Comparison of ENCODE assay signal across 25 mouse cellular contexts in genomic region chr5:45690802-45691201, GRCm38 (mm10). TPM values are rescaled to one million over a fixed set of nuclear protein-coding genes. Genes with fewer than 3 reads are reported as not detected.
DNase-seq lines count a peak whose midpoint lies in the region; ATAC-seq and TF ChIP-seq lines count a peak whose summit lies in the region.
"Had no signal": no experiment of that assay in that cellular context is flagged by ENCODE, and none has a peak within 500 bp of the region (broad histone marks: within the 10 kb centered on the region; RNA-seq: fewer than 3 reads in every experiment).

No protein-coding gene starts in this region.

- no peaks in the 10 kb centered on the region for H3K27me3 ChIP-seq in liver, embryonic 11.5 days (replicated peaks; ENCODE audit: control insufficient read depth, insufficient read depth, low read length)
- H3K27me3 ChIP-seq in liver, embryonic 12.5 days (replicated peaks), result no peaks in the 10 kb centered on the region
- no peaks in the 10 kb centered on the region for H3K27me3 ChIP-seq in CH12.LX (replicated peaks)
- H3K27me3 ChIP-seq: embryonic facial prominence, embryonic 13.5 days; embryonic facial prominence, embryonic 15.5 days; forebrain, embryonic 12.5 days had no signal

- peak; percentile 5; the same call in 1 of the 2 replicates for TF ChIP-seq EP300 in CH12.LX (IDR thresholded peaks at IDR 0.05; ENCODE audit: low read length)

- dilution Hi-C loops in CH12.LX (cut with MboI; ENCODE audit: extremely low pct_ligation_motif_present, extremely low pct_unique_long_range_greater_than_20kb, low sequenced_read_pairs), result no loop called here

- intact Hi-C loops in left cerebral cortex, postnatal 14 days (cut with DNase I), result no loop called here

- TF ChIP-seq RAD21 in CH12.LX (IDR thresholded peaks at IDR 0.05; ENCODE audit: low read depth, low read length), result no peak

- 27% methylated on average over 2 of the region's 2 CpGs for WGBS in liver, embryonic 11.5 days
- 26% methylated on average over 2 of the region's 2 CpGs for WGBS in liver, embryonic 12.5 days (ENCODE audit: insufficient replicate concordance)

- no peak overlapping the region for H3K4me3 ChIP-seq in liver, embryonic 11.5 days (ENCODE audit: low read depth, low read length)
- no peak overlapping the region for H3K4me3 ChIP-seq in liver, embryonic 12.5 days
- no peak overlapping the region for H3K4me3 ChIP-seq in CH12.LX (replicated peaks in 1 of 3; ENCODE audit: low read depth in 2 of 3, low read length in 2 of 3, poor library complexity in 1 of 3)
- H3K4me3 ChIP-seq: embryonic facial prominence, embryonic 13.5 days; embryonic facial prominence, embryonic 15.5 days; erythroblast, embryonic 14.5 days; forebrain, embryonic 10.5 days; forebrain, embryonic 12.5 days had no signal

- H3K36me3 ChIP-seq in liver, embryonic 11.5 days (ENCODE audit: control insufficient read depth, insufficient read depth, low read length), result peaks cover 7% of the 10 kb centered on the region; the same call in 1 of the 2 replicates
- peaks cover 58% of the 10 kb centered on the region for H3K36me3 ChIP-seq in liver, embryonic 12.5 days
- peaks cover 6 to 39% of the 10 kb centered on the region in 2 experiments for H3K36me3 ChIP-seq in CH12.LX (replicated peaks in 1 of 2; ENCODE audit: control insufficient read depth in 1 of 2, insufficient read depth in 1 of 2, low read length in 1 of 2)
- H3K36me3 ChIP-seq: embryonic facial prominence, embryonic 15.5 days had no signal

- no peak for DNase-seq in liver, embryonic 11.5 days (ENCODE audit: low spot score)
- peak; percentile 27 for DNase-seq in 416B (ENCODE audit: low read depth)
- DNase-seq in CH12.LX (ENCODE audit: extremely low read depth), result no peak
- no peak for DNase-seq in left cerebral cortex, postnatal 14 days (ENCODE audit: low spot score in 2 of 2)
- DNase-seq in c-Kit-positive CD71-positive TER-119-positive erythroid progenitor cells, embryonic 14.5 days (ENCODE audit: low spot score), result no peak
- DNase-seq in layer of hippocampus, postnatal 36 days, result no peak
- DNase-seq: adrenal gland, adult 8-10 months; adrenal gland, postnatal 14 days; adrenal gland, postnatal 36 days; cerebellum, adult 11 months; cerebellum, adult 18-20 months; cerebellum, adult 9-10 months; cerebellum, postnatal 10 days; cerebellum, postnatal 25 days; embryo, embryonic 11 days had no signal

- peak; percentile 51; the same call in 1 of the 2 replicates for ATAC-seq in liver, embryonic 11.5 days (replicated peaks; ENCODE audit: low FRiP score)
- no peak for ATAC-seq in liver, embryonic 12.5 days
- ATAC-seq in megakaryocyte progenitor cell, adult 5-6 weeks (replicated peaks; ENCODE audit: poor library complexity), result peak; percentile 78
- ATAC-seq: forebrain, embryonic 14.5 days; forebrain, embryonic 16.5 days had no signal

- no peak overlapping the region for H3K9ac ChIP-seq in liver, embryonic 11.5 days (ENCODE audit: low read depth, low read length)
- H3K9ac ChIP-seq in liver, embryonic 12.5 days, result no peak overlapping the region
- no peak overlapping the region for H3K9ac ChIP-seq in CH12.LX (ENCODE audit: insufficient read depth, low read depth)
- H3K9ac ChIP-seq: embryonic facial prominence, embryonic 13.5 days; embryonic facial prominence, embryonic 15.5 days; forebrain, embryonic 12.5 days had no signal

- TF ChIP-seq CTCF in CH12.LX (conservative IDR thresholded peaks at IDR 0.05 in 1 of 2, IDR thresholded peaks at IDR 0.05 in 1 of 2; ENCODE audit: low read depth in 2 of 2, low read length in 2 of 2), result no peak

- peaks cover 7% of the 10 kb centered on the region for H3K79me2 ChIP-seq in CH12.LX (replicated peaks; ENCODE audit: control insufficient read depth, extremely low read depth, insufficient read depth, poor library complexity, severe bottlenecking)

- H3K27ac ChIP-seq in liver, embryonic 11.5 days (ENCODE audit: low read depth, low read length), result no peak overlapping the region
- H3K27ac ChIP-seq in liver, embryonic 12.5 days, result no peak overlapping the region
- peak overlapping the region; percentile 31; the same call in 1 of the 2 replicates for H3K27ac ChIP-seq in CH12.LX (ENCODE audit: insufficient read depth, low read depth)
- H3K27ac ChIP-seq: embryonic facial prominence, embryonic 13.5 days; embryonic facial prominence, embryonic 15.5 days; forebrain, embryonic 10.5 days; forebrain, embryonic 12.5 days had no signal

- H3K9me3 ChIP-seq in liver, embryonic 11.5 days (ENCODE audit: control insufficient read depth, low read length), result no peaks in the 10 kb centered on the region
- no peaks in the 10 kb centered on the region for H3K9me3 ChIP-seq in liver, embryonic 12.5 days (replicated peaks)
- H3K9me3 ChIP-seq in CH12.LX (replicated peaks; ENCODE audit: low read length), result no peaks in the 10 kb centered on the region
- H3K9me3 ChIP-seq: embryonic facial prominence, embryonic 13.5 days; embryonic facial prominence, embryonic 15.5 days; forebrain, embryonic 10.5 days; forebrain, embryonic 12.5 days had no signal

- in situ Hi-C loops in CH12.LX (cut with MboI; ENCODE audit: low pct_ligation_motif_present, low pct_unique_long_range_greater_than_20kb, low sequenced_read_pairs), result no loop called here

- no peak for TF ChIP-seq POLR2A in CH12.LX (IDR thresholded peaks at IDR 0.05; ENCODE audit: low read depth, low read length)

- H3K4me2 ChIP-seq in liver, embryonic 11.5 days, result no peak overlapping the region
- H3K4me2 ChIP-seq in liver, embryonic 12.5 days, result no peak overlapping the region
- peak overlapping the region; percentile 36; the same call in 1 of the 2 replicates for H3K4me2 ChIP-seq in CH12.LX (ENCODE audit: insufficient read depth, low read depth, poor library complexity, severe bottlenecking)
- H3K4me2 ChIP-seq: embryonic facial prominence, embryonic 13.5 days; embryonic facial prominence, embryonic 15.5 days; forebrain, embryonic 12.5 days had no signal

- no peaks in the 10 kb centered on the region for H3K4me1 ChIP-seq in liver, embryonic 11.5 days (replicated peaks; ENCODE audit: control insufficient read depth, insufficient read depth, low read length)
- H3K4me1 ChIP-seq in liver, embryonic 12.5 days, result 0 out of 2 replicates have a peak, but pooled peaks cover 3% of the 10 kb centered on the region
- peaks cover 3 to 46% of the 10 kb centered on the region in 2 experiments; a peak in 3 of 4 replicates for H3K4me1 ChIP-seq in CH12.LX (ENCODE audit: control insufficient read depth in 1 of 2, insufficient read depth in 2 of 2)
- H3K4me1 ChIP-seq: embryonic facial prominence, embryonic 13.5 days; embryonic facial prominence, embryonic 15.5 days; forebrain, embryonic 10.5 days; forebrain, embryonic 12.5 days had no signal

TF ChIP-seq in CH12.LX, 34 proteins besides CTCF, POLR2A, EP300 and RAD21:
- TF ChIP-seq BHLHE40 (IDR thresholded peaks at IDR 0.05; ENCODE audit: low read depth, low read length) (no peak), JUND (conservative IDR thresholded peaks at IDR 0.05; ENCODE audit: low read depth, low read length) (no peak), MAZ (IDR thresholded peaks at IDR 0.05; ENCODE audit: low read depth, low read length) (no peak), NELFE (IDR thresholded peaks at IDR 0.05; ENCODE audit: low read depth, low read length) (no peak), ZMIZ1 (IDR thresholded peaks at IDR 0.05; ENCODE audit: low read depth, low read length) (no peak), MAX (IDR thresholded peaks at IDR 0.05; ENCODE audit: low read length) (no peak), USF1 (IDR thresholded peaks at IDR 0.05; ENCODE audit: low read depth, low read length) (no peak), RCOR1 (conservative IDR thresholded peaks at IDR 0.05; ENCODE audit: low read depth, low read length) (no peak), TBP (conservative IDR thresholded peaks at IDR 0.05; ENCODE audit: low read depth, low read length) (no peak), CHD2 (IDR thresholded peaks at IDR 0.05; ENCODE audit: low read length) (no peak), MYC (IDR thresholded peaks at IDR 0.05; ENCODE audit: low read depth, low read length) (no peak), USF2 (conservative IDR thresholded peaks at IDR 0.05; ENCODE audit: low read depth, low read length) (no peak), GABPA (IDR thresholded peaks at IDR 0.05; ENCODE audit: insufficient replicate concordance, low read depth, low read length) (no peak), PAX5 (IDR thresholded peaks at IDR 0.05; ENCODE audit: low read length) (no peak), JUN (IDR thresholded peaks at IDR 0.05; ENCODE audit: insufficient read depth, low read depth, low read length) (no peak), E2F4 (IDR thresholded peaks at IDR 0.05; ENCODE audit: insufficient replicate concordance, low read depth, low read length) (no peak), ZKSCAN1 (IDR thresholded peaks at IDR 0.05; ENCODE audit: borderline replicate concordance, low read depth, low read length) (no peak), MEF2A (IDR thresholded peaks at IDR 0.05; ENCODE audit: borderline replicate concordance, low read depth, low read length) (no peak)
TF ChIP-seq in CH12.LX: peak in this region for 0.

RNA-seq across cellular contexts. Expression of gene Ncapg, which starts 21.1 kb away (rescaled TPM):
- polyA plus RNA-seq in liver, embryonic 11.5 days (2014; fragmentation: Nextera tagmentation; extraction: Ambion mirVana), result 67.0 and 79.6 TPM in 2 replicates
- 59.9 and 62.7 TPM in 2 replicates for polyA plus RNA-seq in liver, embryonic 12.5 days (2016; fragmentation: Nextera tagmentation; extraction: Ambion mirVana)
- total RNA-seq in CH12.LX (2012; rRNA removed) (58.9 and 63.9 TPM in 2 replicates), CH12.LX (2014; rRNA removed) (95.5 and 113 TPM in 2 replicates)
- polyA plus RNA-seq in CH12.LX (2012; ENCODE audit: insufficient read length, low read depth), result 66.7 and 69.6 TPM in 2 replicates
- 76.7 and 107 TPM in 2 replicates for total RNA-seq in megakaryocyte progenitor cell, adult 5-6 weeks (2015)
- 70.5 and 82.4 TPM in 2 replicates for total RNA-seq in megakaryocyte progenitor cell, adult 5-6 weeks (2017)
- total RNA-seq in left cerebral cortex, postnatal 14 days (2021), result under 1 TPM; 0.61 to 0.77 TPM
- under 1 TPM; 0.30 to 0.38 TPM for total RNA-seq in layer of hippocampus, postnatal 36 days (2021)

RNA-seq across cellular contexts. Expression of gene Fam184b, which starts 51.4 kb away (rescaled TPM):
- 0.36 and 0.45 TPM in 2 replicates for polyA plus RNA-seq in liver, embryonic 11.5 days (2014; fragmentation: Nextera tagmentation; extraction: Ambion mirVana)
- polyA plus RNA-seq in liver, embryonic 12.5 days (2016; fragmentation: Nextera tagmentation; extraction: Ambion mirVana), result 0.18 and 0.29 TPM in 2 replicates
- 0.04 TPM in 1 of 2 replicates, not detected in the other for total RNA-seq in CH12.LX (2012; rRNA removed)
- total RNA-seq in CH12.LX (2014; rRNA removed), result not detected in 2 replicates
- 0.10 TPM in 1 of 2 replicates, not detected in the other for polyA plus RNA-seq in CH12.LX (2012; ENCODE audit: insufficient read length, low read depth)
- total RNA-seq in megakaryocyte progenitor cell, adult 5-6 weeks (2015), result not detected in 2 replicates
- not detected in 2 replicates for total RNA-seq in megakaryocyte progenitor cell, adult 5-6 weeks (2017)
- total RNA-seq in left cerebral cortex, postnatal 14 days (2021), result 10 to 100 TPM; 13.0 to 14.3 TPM
- total RNA-seq in layer of hippocampus, postnatal 36 days (2021), result 1 to 10 TPM; 6.8 to 7.4 TPM
- total RNA-seq: common myeloid progenitor, adult 5-6 weeks had no signal
- polyA plus RNA-seq: erythroblast, embryonic 14.5 days had no signal

Comparison
In these comparisons a context has a peak if more than half of its experiments do, and no peak if none do; other contexts are left out.
1. RNA of gene Ncapg, which starts 21.1 kb away (total RNA-seq): 70.5 to 107 TPM in megakaryocyte progenitor cell, adult 5-6 weeks and 58.9 to 113 TPM in CH12.LX; 0.61 to 0.77 TPM in left cerebral cortex, postnatal 14 days and 0.30 to 0.38 TPM in layer of hippocampus, postnatal 36 days; every median in the first group is over 10 times any median in the second.
2. RNA of gene Fam184b, which starts 51.4 kb away (total RNA-seq): 13.0 to 14.3 TPM in left cerebral cortex, postnatal 14 days and 6.8 to 7.4 TPM in layer of hippocampus, postnatal 36 days; 0.04 TPM in CH12.LX and not detected in megakaryocyte progenitor cell, adult 5-6 weeks; every median in the first group is over 4 times any median in the second.